Mouse (Mus musculus): ENCODE measurements around the gene Ddias. TPM values are rescaled to one million over a fixed set of nuclear protein-coding genes. Genes with fewer than 3 reads are reported as not detected.
"Not testable (repeated sequence)": the region's sequence is repeated elsewhere in the genome, so short reads cannot be mapped to it uniquely, and the experiment has no call there.

The Ddias gene
- polyA plus RNA-seq (2015; fragmentation: Nextera tagmentation; extraction: Ambion mirVana): 7.6 and 8.5 TPM in 2 replicates

- Histone ChIP-seq H3K9me3 (no peaks in the 10 kb centered on the region), H3K27me3 (no peaks in the 10 kb centered on the region), H3K4me3 (replicated peaks) (peak within 1 kb of the TSS; percentile 53), H3K27ac (peak within 1 kb of the TSS; percentile 98), H3K36me3 (no peaks in the 10 kb centered on the region), H3K9ac (replicated peaks) (peak within 1 kb of the TSS; percentile 84), H3K4me1 (replicated peaks) (peaks cover 25% of the 10 kb centered on the region), H3K4me2 (replicated peaks) (peak within 1 kb of the TSS; percentile 70)
- peak; percentile 94 for ATAC-seq
- WGBS: under 1% methylated on average over 53 of the region's 53 CpGs
Measured at GRCm38 (mm10) chr7:92874116-92874675, at the start of gene Ddias, which contains the start of gene Prcp. Gene Ddias, minus strand, starts transcription at chr7:92874247. Gene Prcp, plus strand, starts transcription at chr7:92874470.

DNA sequence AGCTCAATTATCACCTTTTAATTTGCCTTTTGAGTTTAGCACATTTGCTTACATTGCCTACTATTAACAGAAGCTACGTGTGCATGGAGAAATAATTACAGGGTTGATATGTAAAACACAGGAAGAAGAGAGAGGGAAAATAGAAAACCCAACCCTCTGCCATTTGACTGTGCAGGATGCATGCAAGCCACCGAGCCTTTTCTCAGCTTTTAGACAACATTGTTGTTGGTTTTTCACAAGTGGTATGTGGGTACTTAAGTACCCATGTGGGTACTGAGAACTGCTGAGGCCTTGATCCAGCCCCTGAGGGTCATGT, 46.8 kb upstream of the Ddias start:
- H3K4me3 ChIP-seq (replicated peaks): no peak overlapping the region
- no peak overlapping the region for H3K27ac ChIP-seq
- WGBS: 75% methylated on average over 2 of the region's 2 CpGs
- no peak overlapping the region for H3K4me2 ChIP-seq (replicated peaks)
- H3K36me3 ChIP-seq: no peaks in the 10 kb centered on the region
- H3K9me3 ChIP-seq: no peaks in the 10 kb centered on the region
- H3K9ac ChIP-seq (replicated peaks): no peak overlapping the region
- H3K4me1 ChIP-seq (replicated peaks): no peaks in the 10 kb centered on the region
- no peak for ATAC-seq
- H3K27me3 ChIP-seq: no peaks in the 10 kb centered on the region

- H3K27ac ChIP-seq: no peak overlapping the region
- no peak for ATAC-seq
Measured at GRCm38 (mm10) chr7:92920172-92920856, 46.3 kb upstream of the Ddias start.

DNA sequence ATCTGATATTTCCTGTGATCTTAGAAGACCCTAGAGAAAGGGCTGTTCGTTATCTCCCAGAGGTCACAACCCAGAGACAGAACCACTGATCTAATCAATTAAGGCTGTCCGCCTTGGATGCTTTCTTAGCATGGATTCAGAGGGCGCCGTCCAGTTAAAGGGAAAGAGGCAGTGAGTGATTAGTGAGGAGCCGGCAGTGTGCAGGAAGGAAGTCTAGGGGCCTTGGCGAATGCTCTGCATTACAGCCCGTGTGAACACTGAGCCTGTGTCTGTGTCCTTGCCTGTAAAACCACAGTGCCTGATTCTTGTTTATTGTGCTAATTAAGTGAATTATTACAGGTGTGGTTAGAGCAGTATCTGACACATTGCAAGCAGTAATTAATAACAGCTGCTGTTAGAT, 30.2 kb upstream of the Ddias start:
- H3K9me3 ChIP-seq; H3K27me3 ChIP-seq; ATAC-seq; H3K27ac ChIP-seq; H3K4me3 ChIP-seq (replicated peaks); H3K9ac ChIP-seq (replicated peaks); H3K4me1 ChIP-seq (replicated peaks); H3K36me3 ChIP-seq; H3K4me2 ChIP-seq (replicated peaks): not testable (repeated sequence)
- 65% methylated on average over 7 of the region's 7 CpGs for WGBS

More at GRCm38 (mm10) chr7:92920172-92920856, 46.3 kb upstream of the Ddias start:
- Histone ChIP-seq H3K4me2 (replicated peaks) (no peak overlapping the region), H3K9ac (replicated peaks) (no peak overlapping the region), H3K36me3 (no peaks in the 10 kb centered on the region), H3K9me3 (no peaks in the 10 kb centered on the region), H3K4me1 (replicated peaks) (no peaks in the 10 kb centered on the region), H3K27me3 (no peaks in the 10 kb centered on the region), H3K4me3 (replicated peaks) (no peak overlapping the region)
- whole genome bisulfite sequencing: 84% methylated on average over 6 of the region's 6 CpGs

DNA sequence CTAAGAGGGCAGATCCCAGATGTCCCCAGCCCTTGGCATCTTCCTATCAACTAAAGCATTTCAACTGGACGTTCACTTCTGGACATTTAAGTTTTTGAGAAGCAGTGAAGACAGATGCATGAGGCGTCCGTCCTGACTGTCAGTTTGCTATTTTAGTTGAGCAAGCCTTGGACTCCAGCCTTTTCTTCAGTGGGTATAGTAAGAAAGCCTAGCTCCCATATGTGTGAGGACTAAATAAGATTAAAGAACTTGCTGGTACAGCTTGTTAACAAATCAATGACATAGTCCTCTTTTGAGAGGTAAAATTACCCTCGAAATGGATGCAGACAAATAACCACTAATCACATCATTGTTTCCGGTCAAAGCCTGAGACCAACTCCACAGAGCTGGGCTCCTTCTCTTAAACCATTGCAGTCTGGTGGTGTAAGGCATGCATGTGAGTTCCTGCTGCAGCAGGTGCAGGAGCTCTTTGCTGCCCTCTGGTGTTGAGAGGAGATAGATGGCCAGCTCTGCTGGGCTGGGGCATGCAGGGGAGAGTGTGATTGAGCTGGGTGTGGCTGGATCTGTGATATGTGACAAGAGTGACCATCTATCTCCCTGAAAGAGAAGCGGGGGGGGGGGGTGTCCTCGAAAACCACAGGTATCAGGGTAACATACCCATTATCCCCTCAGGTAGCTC, 29.5 kb upstream of the Ddias start:
- Histone ChIP-seq H3K9ac (replicated peaks) (no peak overlapping the region), H3K36me3 (no peaks in the 10 kb centered on the region), H3K27me3 (no peaks in the 10 kb centered on the region), H3K27ac (no peak overlapping the region), H3K4me2 (replicated peaks) (no peak overlapping the region), H3K9me3 (no peaks in the 10 kb centered on the region), H3K4me1 (replicated peaks) (no peaks in the 10 kb centered on the region), H3K4me3 (replicated peaks) (no peak overlapping the region)
- 49% methylated on average over 7 of the region's 7 CpGs for WGBS
- peak; percentile 95 for ATAC-seq

DNA sequence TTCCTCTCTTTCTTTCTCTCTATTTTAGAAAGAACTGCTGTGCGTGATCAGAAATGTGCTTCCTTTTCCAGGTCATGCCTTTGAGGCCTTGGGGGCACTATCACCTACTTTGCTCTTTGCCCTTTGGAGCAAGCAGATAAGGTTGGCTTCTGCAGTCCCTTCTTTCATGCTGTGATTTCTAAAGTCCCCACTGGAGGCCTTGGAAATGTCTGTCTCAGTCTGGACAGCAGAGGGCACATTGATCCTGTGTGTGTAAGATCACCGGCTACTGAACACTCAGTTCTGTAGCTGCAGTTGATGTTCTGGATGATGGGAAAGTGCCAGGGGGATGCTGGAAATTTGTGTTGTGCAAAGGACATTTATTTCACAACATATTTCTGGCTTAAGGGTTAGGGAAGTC, 23.0 kb upstream of the Ddias start:
- 64% methylated on average over 2 of the region's 2 CpGs for WGBS
- ATAC-seq: 0 out of 2 replicates have a peak, but pooled peaks have one; percentile 55
- no peaks in the 10 kb centered on the region for H3K36me3 ChIP-seq
- H3K4me1 ChIP-seq (replicated peaks): no peaks in the 10 kb centered on the region
- H3K27me3 ChIP-seq: no peaks in the 10 kb centered on the region
- no peak overlapping the region for H3K27ac ChIP-seq
- H3K9me3 ChIP-seq: no peaks in the 10 kb centered on the region
- H3K4me3 ChIP-seq (replicated peaks): no peak overlapping the region
- H3K9ac ChIP-seq (replicated peaks): no peak overlapping the region
- H3K4me2 ChIP-seq (replicated peaks): no peak overlapping the region

DNA sequence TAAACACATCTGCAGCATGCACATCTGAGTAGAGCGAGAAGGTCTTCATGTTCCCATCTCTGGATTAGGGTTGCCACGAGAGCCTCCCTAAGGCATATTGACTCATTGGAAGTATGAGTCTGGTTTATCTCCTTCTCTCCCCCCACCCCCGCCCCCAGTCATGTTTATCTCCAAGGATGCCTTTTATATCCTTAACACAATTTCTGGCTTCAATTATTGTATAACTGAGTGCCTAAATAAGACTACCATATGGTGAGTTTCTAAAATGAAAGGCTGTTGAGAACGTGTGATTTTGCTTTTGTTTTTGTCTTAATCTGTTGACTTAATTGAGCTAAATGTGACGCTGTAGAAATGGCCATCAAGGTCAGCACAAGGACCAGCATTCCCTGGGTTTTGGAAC, 22.0 kb upstream of the Ddias start:
- Histone ChIP-seq H3K4me2 (replicated peaks) (no peak overlapping the region), H3K9ac (replicated peaks) (no peak overlapping the region), H3K4me1 (replicated peaks) (no peaks in the 10 kb centered on the region), H3K27me3 (no peaks in the 10 kb centered on the region), H3K4me3 (replicated peaks) (no peak overlapping the region), H3K27ac (no peak overlapping the region), H3K9me3 (no peaks in the 10 kb centered on the region), H3K36me3 (no peaks in the 10 kb centered on the region)
- ATAC-seq: no peak
- WGBS: 84% methylated on average over 5 of the region's 5 CpGs

GRCm38 (mm10) chr7:92893478-92893877, 19.4 kb upstream of the Ddias start:
- H3K4me2 ChIP-seq (replicated peaks): no peak overlapping the region
- H3K4me3 ChIP-seq (replicated peaks): no peak overlapping the region
- no peak overlapping the region for H3K9ac ChIP-seq (replicated peaks)
- no peaks in the 10 kb centered on the region for H3K36me3 ChIP-seq
- no peaks in the 10 kb centered on the region for H3K27me3 ChIP-seq
- 51% methylated on average over 3 of the region's 3 CpGs for WGBS
- no peaks in the 10 kb centered on the region for H3K9me3 ChIP-seq
- ATAC-seq: no peak
- no peak overlapping the region for H3K27ac ChIP-seq
- H3K4me1 ChIP-seq (replicated peaks): no peaks in the 10 kb centered on the region

- no peak overlapping the region for H3K4me3 ChIP-seq (replicated peaks)
- no peaks in the 10 kb centered on the region for H3K27me3 ChIP-seq
- H3K4me1 ChIP-seq (replicated peaks): no peaks in the 10 kb centered on the region
- no peak for ATAC-seq
- H3K4me2 ChIP-seq (replicated peaks): no peak overlapping the region
- H3K9ac ChIP-seq (replicated peaks): no peak overlapping the region
- H3K27ac ChIP-seq: no peak overlapping the region
- 72% methylated on average over 4 of the region's 4 CpGs for WGBS
- no peaks in the 10 kb centered on the region for H3K9me3 ChIP-seq
- no peaks in the 10 kb centered on the region for H3K36me3 ChIP-seq
Measured at GRCm38 (mm10) chr7:92890618-92891230, 16.7 kb upstream of the Ddias start.

- Histone ChIP-seq H3K27me3 (no peaks in the 10 kb centered on the region), H3K27ac (no peak overlapping the region), H3K4me2 (replicated peaks) (no peak overlapping the region), H3K36me3 (no peaks in the 10 kb centered on the region), H3K4me1 (replicated peaks) (no peaks in the 10 kb centered on the region), H3K9ac (replicated peaks) (no peak overlapping the region), H3K4me3 (replicated peaks) (no peak overlapping the region), H3K9me3 (no peaks in the 10 kb centered on the region)
- 85% methylated on average over 1 of the region's 1 CpGs for WGBS
- ATAC-seq: no peak
Measured at GRCm38 (mm10) chr7:92890211-92890610, 16.2 kb upstream of the Ddias start.

- Histone ChIP-seq H3K4me2 (replicated peaks) (no peak overlapping the region), H3K27me3 (no peaks in the 10 kb centered on the region), H3K4me3 (replicated peaks) (no peak overlapping the region), H3K36me3 (no peaks in the 10 kb centered on the region), H3K27ac (no peak overlapping the region), H3K4me1 (replicated peaks) (no peaks in the 10 kb centered on the region), H3K9ac (replicated peaks) (no peak overlapping the region), H3K9me3 (no peaks in the 10 kb centered on the region)
- no peak for ATAC-seq
- 91% methylated on average over 5 of the region's 5 CpGs for WGBS
Measured at GRCm38 (mm10) chr7:92887230-92887629, 13.2 kb upstream of the Ddias start.

DNA sequence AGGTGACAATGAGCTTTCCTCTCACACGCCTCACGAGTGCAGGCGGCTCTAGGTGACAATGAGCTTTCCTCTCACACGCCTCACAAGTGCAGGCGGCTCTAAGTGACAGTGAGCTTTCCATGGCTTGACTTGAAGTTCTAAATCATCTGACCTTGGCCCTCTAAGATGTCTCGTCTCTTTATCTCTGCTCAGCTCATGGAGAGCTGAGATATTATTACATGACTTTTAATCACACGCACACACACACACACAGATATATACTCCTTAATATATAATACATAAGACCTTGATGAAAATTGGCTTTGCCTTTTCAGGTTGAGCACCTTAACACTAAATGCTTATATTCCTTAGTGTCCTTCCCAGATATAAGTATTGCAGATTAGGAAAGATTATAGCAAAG, 12.8 kb upstream of the Ddias start:
- no peak overlapping the region for H3K4me2 ChIP-seq (replicated peaks)
- no peaks in the 10 kb centered on the region for H3K36me3 ChIP-seq
- no peaks in the 10 kb centered on the region for H3K9me3 ChIP-seq
- no peak overlapping the region for H3K27ac ChIP-seq
- no peaks in the 10 kb centered on the region for H3K27me3 ChIP-seq
- H3K9ac ChIP-seq (replicated peaks): no peak overlapping the region
- H3K4me3 ChIP-seq (replicated peaks): no peak overlapping the region
- WGBS: 89% methylated on average over 7 of the region's 7 CpGs
- no peak for ATAC-seq
- no peaks in the 10 kb centered on the region for H3K4me1 ChIP-seq (replicated peaks)
